Mouse (Mus musculus) layer of hippocampus, adult 2 months (tissue): ENCODE results near the gene Slc5a10. TPM values are rescaled to one million over a fixed set of nuclear protein-coding genes. Genes with fewer than 3 reads are reported as not detected.
"Not testable (repeated sequence)": the region's sequence is repeated elsewhere in the genome, so short reads cannot be mapped to it uniquely, and the experiment has no call there.

ENCODE experiments used
- DNase-seq, 2 experiments: peaks; one replicate each; pipeline ENCODE4 v3.0.0; 2022; ENCODE audit warnings: low spot score in 2 of 2
- H3K27ac ChIP-seq: fragments of 200-600 bp; 2 replicates; pipeline ENCODE4 v1.8.1; 2022
- H3K4me3 ChIP-seq: fragments of 200-600 bp; 2 replicates; pipeline ENCODE4 v1.8.1; 2022; ENCODE audit warnings: mild to moderate bottlenecking
- CTCF ChIP-seq: fragments of 200-600 bp; conservative IDR thresholded peaks from 2 replicates; pipeline ENCODE4 v1.8.1; 2022; ENCODE audit warnings: antibody characterized with exemption, mild to moderate bottlenecking, moderate library complexity
- total RNA-seq, 2 experiments: library from RNA; stranded (reverse); gene quantifications; 2 replicates each; pipeline ENCODE4 v1.2.3; 2021

The Slc5a10 gene
- total RNA-seq, 2 experiments from 2014 or later: 0.31 to 0.47 TPM

GRCm38 (mm10) chr11:61638764-61639536 lies 81.7 kb downstream of the Slc5a10 start:
- H3K4me3 ChIP-seq: no peak overlapping the region
- DNase-seq: no peak

GRCm38 (mm10) chr11:61637856-61638255 lies 82.8 kb downstream of the Slc5a10 start:
- Histone ChIP-seq H3K4me3 (no peak overlapping the region), H3K27ac (no peak overlapping the region)
- DNase-seq: no peak
- TF ChIP-seq CTCF: no peak

More at GRCm38 (mm10) chr11:61638764-61639536, 81.7 kb downstream of the Slc5a10 start:
- TF ChIP-seq CTCF: no peak
- H3K27ac ChIP-seq: no peak overlapping the region

GRCm38 (mm10) chr11:61637413-61637812 lies 83.2 kb downstream of the Slc5a10 start:
- Histone ChIP-seq H3K27ac (no peak overlapping the region), H3K4me3 (no peak overlapping the region)
- TF ChIP-seq CTCF: 0 out of 2 replicates have a peak, but pooled peaks have one; percentile 15
- DNase-seq: no peak

- H3K4me3 ChIP-seq, H3K27ac ChIP-seq, DNase-seq: not testable (repeated sequence)
Measured at GRCm38 (mm10) chr11:61636309-61636708, 84.3 kb downstream of the Slc5a10 start.

DNA sequence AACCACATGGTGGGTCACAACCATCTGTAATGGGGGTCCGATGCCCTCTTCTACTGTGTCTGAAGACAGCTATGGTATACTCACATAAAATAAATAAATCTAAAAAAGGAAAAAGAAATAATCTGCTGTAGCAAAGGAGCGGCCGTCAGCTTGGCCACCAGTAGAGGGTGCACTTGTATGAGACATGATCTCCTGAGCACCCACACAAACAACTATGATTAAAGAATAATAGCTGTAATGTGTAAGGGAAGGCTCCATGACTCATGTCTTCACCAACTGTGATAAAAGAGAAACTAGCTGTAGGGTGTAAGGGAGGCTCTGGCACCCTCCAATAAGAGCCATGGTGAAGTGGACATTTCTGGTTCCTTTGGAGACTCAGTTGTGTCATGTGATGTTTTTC lies 91.0 kb downstream of the Slc5a10 start:
- no peak for DNase-seq
- peak; percentile 65 for TF ChIP-seq CTCF
- no peak overlapping the region for H3K27ac ChIP-seq
- H3K4me3 ChIP-seq: no peak overlapping the region

GRCm38 (mm10) chr11:61626509-61626908 lies 94.1 kb downstream of the Slc5a10 start:
- no peak for DNase-seq
- peak; percentile 39 for TF ChIP-seq CTCF
- Histone ChIP-seq H3K27ac (no peak overlapping the region), H3K4me3 (no peak overlapping the region)

DNA sequence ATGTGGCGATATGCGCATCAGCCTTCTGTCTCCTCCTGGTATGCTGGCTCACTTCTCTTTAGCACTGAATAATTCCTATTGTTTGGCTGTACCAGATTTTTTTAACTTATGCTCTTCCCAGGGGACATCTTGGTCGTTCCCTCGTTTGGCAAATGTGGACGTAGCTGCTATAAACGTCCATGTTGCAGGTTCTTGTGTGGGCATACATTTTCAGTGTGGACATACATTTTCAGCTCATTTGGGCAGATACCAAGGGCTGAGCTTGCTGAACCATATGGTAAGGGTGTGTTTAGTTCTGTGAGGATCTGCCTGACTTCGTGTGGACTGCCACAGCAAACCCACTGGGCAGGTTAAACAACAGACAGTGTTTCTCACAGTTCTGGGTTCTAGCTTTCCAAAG lies 95.5 kb downstream of the Slc5a10 start:
- Histone ChIP-seq H3K4me3 (no peak overlapping the region), H3K27ac (no peak overlapping the region)
- DNase-seq: peak in 1 of 2 experiments; percentile 34
- TF ChIP-seq CTCF: no peak

Other genes starting within 250 kb of the Slc5a10 start
- gene Mfap4, start 235.4 kb downstream of the Slc5a10 start, total RNA-seq: 1 to 10 TPM; 4.8 to 5.0 TPM
- 10 to 100 TPM; 26.2 to 28.5 TPM for gene Mapk7, start 226.4 kb downstream of the Slc5a10 start, total RNA-seq
- gene B9d1, start 215.7 kb downstream of the Slc5a10 start, total RNA-seq: 10 to 100 TPM; 47.4 to 47.9 TPM
- 100 to 1,000 TPM; 162 to 170 TPM for gene Epn2, start 141.1 kb downstream of the Slc5a10 start, total RNA-seq
- gene Grap, start 67.6 kb downstream of the Slc5a10 start, total RNA-seq: 1 to 10 TPM; 4.1 to 4.4 TPM
- gene Fam83g, start 36.7 kb downstream of the Slc5a10 start, total RNA-seq: not detected
- 10 to 100 TPM; 50.8 to 51.0 TPM for gene Prpsap2, start 41.3 kb upstream of the Slc5a10 start, total RNA-seq
- gene Ulk2, start 134.2 kb upstream of the Slc5a10 start, total RNA-seq: 10 to 100 TPM; 71.2 to 74.3 TPM
- gene Akap10, start 209.4 kb upstream of the Slc5a10 start, total RNA-seq: 10 to 100 TPM; 32.7 to 37.0 TPM
- 10 to 100 TPM; 85.8 to 91.6 TPM for gene Specc1, start 235.9 kb upstream of the Slc5a10 start, total RNA-seq